Mouse (Mus musculus) ES-Bruce4 (cell line): ENCODE results near the gene Dcbld1.

Experiments
- CTCF ChIP-seq: IDR thresholded peaks from one replicate; pipeline ENCODE4 v1.8.1; 2011; ENCODE audit warnings: low read depth, low read length
- POLR2A ChIP-seq: IDR thresholded peaks from one replicate; pipeline ENCODE4 v1.8.1; 2011; ENCODE audit warnings: low read length; ENCODE audit not compliant: insufficient read depth

DNA sequence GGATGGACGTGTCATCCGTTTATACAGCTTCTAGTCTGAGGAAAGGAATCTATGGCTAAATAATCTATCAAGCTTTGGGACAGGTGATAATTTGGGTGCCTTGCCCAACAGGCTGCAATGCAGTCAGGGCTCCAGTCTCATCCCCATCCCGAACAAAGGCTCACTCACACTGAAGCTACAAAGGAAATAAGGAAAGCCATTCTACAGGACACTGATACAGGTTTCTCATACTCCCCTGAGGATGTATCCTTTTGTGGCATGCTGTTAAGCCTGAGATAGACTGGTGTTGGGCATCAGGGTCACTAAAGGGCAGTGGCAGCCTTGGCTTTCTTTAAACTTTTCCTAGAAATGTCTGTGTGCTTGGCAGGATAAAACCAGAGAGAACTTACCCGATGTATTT lies 46.5 kb downstream of the Dcbld1 start:
- TF ChIP-seq CTCF = no peak
- TF ChIP-seq POLR2A = no peak
